Mouse (Mus musculus): ENCODE data around the gene Hapln1. TPM values are rescaled to one million over a fixed set of nuclear protein-coding genes. Genes with fewer than 3 reads are reported as not detected.

Gene Hapln1
- polyA plus RNA-seq (2016; fragmentation: Nextera tagmentation; extraction: Ambion mirVana), result 27.3 and 29.6 TPM in 2 replicates

GRCm38 (mm10) chr13:89539205-89539886 is at the start of gene Hapln1:
Hapln1 (plus strand) TSS chr13:89539796.
- WGBS, result 1% methylated on average over 29 of the region's 29 CpGs
- peak within 1 kb of the TSS; percentile 88 for H3K27ac ChIP-seq
- peaks cover 28% of the 10 kb centered on the region for H3K4me1 ChIP-seq

GRCm38 (mm10) chr13:89493169-89493568 is 46.4 kb upstream of the Hapln1 start:
- Histone ChIP-seq H3K36me3 (replicated peaks) (no peaks in the 10 kb centered on the region), H3K9me3 (no peaks in the 10 kb centered on the region), H3K4me3 (no peak overlapping the region), H3K27me3 (ENCODE audit: poor library complexity, severe bottlenecking) (no peaks in the 10 kb centered on the region), H3K27ac (no peak overlapping the region), H3K4me1 (no peaks in the 10 kb centered on the region)
- no peak for DNase-seq (ENCODE audit: extremely low spot score, low spot score)

More at GRCm38 (mm10) chr13:89539205-89539886, at the start of gene Hapln1:
- peak; percentile 71 for DNase-seq (ENCODE audit: extremely low spot score, low spot score)
- peak within 1 kb of the TSS; percentile 62 for H3K4me3 ChIP-seq
- 0 out of 2 replicates have a peak, but pooled peaks cover 5% of the 10 kb centered on the region for H3K27me3 ChIP-seq (ENCODE audit: poor library complexity, severe bottlenecking)
- no peaks in the 10 kb centered on the region for H3K9me3 ChIP-seq
- H3K36me3 ChIP-seq (replicated peaks), result no peaks in the 10 kb centered on the region

GRCm38 (mm10) chr13:89493678-89494077 is 45.9 kb upstream of the Hapln1 start:
- Histone ChIP-seq H3K27me3 (ENCODE audit: poor library complexity, severe bottlenecking) (no peaks in the 10 kb centered on the region), H3K36me3 (replicated peaks) (no peaks in the 10 kb centered on the region), H3K4me1 (no peaks in the 10 kb centered on the region), H3K27ac (no peak overlapping the region), H3K4me3 (no peak overlapping the region), H3K9me3 (no peaks in the 10 kb centered on the region)
- DNase-seq (ENCODE audit: extremely low spot score, low spot score), result no peak
- WGBS, result 80% methylated on average over 6 of the region's 6 CpGs

GRCm38 (mm10) chr13:89496569-89496968 is 43.0 kb upstream of the Hapln1 start:
- H3K27me3 ChIP-seq (ENCODE audit: poor library complexity, severe bottlenecking), result no peaks in the 10 kb centered on the region
- no peak for DNase-seq (ENCODE audit: extremely low spot score, low spot score)
- no peaks in the 10 kb centered on the region for H3K9me3 ChIP-seq
- H3K27ac ChIP-seq, result no peak overlapping the region
- WGBS, result 87% methylated on average over 2 of the region's 2 CpGs
- no peak overlapping the region for H3K4me3 ChIP-seq
- H3K36me3 ChIP-seq (replicated peaks), result no peaks in the 10 kb centered on the region
- H3K4me1 ChIP-seq, result no peaks in the 10 kb centered on the region

- no peak overlapping the region for H3K4me3 ChIP-seq
- no peaks in the 10 kb centered on the region for H3K36me3 ChIP-seq (replicated peaks)
- no peaks in the 10 kb centered on the region for H3K9me3 ChIP-seq
- no peak overlapping the region for H3K27ac ChIP-seq
- no peaks in the 10 kb centered on the region for H3K4me1 ChIP-seq
- no peaks in the 10 kb centered on the region for H3K27me3 ChIP-seq (ENCODE audit: poor library complexity, severe bottlenecking)
- 87% methylated on average over 1 of the region's 1 CpGs for WGBS
- no peak for DNase-seq (ENCODE audit: extremely low spot score, low spot score)
Measured at GRCm38 (mm10) chr13:89499419-89499818, 40.2 kb upstream of the Hapln1 start.

GRCm38 (mm10) chr13:89521507-89521908 is 18.1 kb upstream of the Hapln1 start:
- Histone ChIP-seq H3K9me3 (no peaks in the 10 kb centered on the region), H3K4me1 (no peaks in the 10 kb centered on the region), H3K27ac (no peak overlapping the region), H3K36me3 (replicated peaks) (no peaks in the 10 kb centered on the region), H3K27me3 (ENCODE audit: poor library complexity, severe bottlenecking) (no peaks in the 10 kb centered on the region), H3K4me3 (no peak overlapping the region)
- no peak for DNase-seq (ENCODE audit: extremely low spot score, low spot score)

- Histone ChIP-seq H3K36me3 (replicated peaks) (no peaks in the 10 kb centered on the region), H3K27ac (no peak overlapping the region), H3K27me3 (ENCODE audit: poor library complexity, severe bottlenecking) (no peaks in the 10 kb centered on the region), H3K4me3 (no peak overlapping the region), H3K4me1 (peaks cover 4% of the 10 kb centered on the region; the same call in 1 of the 2 replicates), H3K9me3 (no peaks in the 10 kb centered on the region)
- DNase-seq (ENCODE audit: extremely low spot score, low spot score), result no peak
- WGBS, result 53% methylated on average over 1 of the region's 1 CpGs
Measured at GRCm38 (mm10) chr13:89528716-89529115, 10.9 kb upstream of the Hapln1 start.

GRCm38 (mm10) chr13:89530386-89530785 is 9.2 kb upstream of the Hapln1 start:
- H3K27ac ChIP-seq, result no peak overlapping the region
- H3K36me3 ChIP-seq (replicated peaks), result no peaks in the 10 kb centered on the region
- peaks cover 4% of the 10 kb centered on the region; the same call in 1 of the 2 replicates for H3K4me1 ChIP-seq
- H3K9me3 ChIP-seq, result no peaks in the 10 kb centered on the region
- no peak for DNase-seq (ENCODE audit: extremely low spot score, low spot score)
- no peaks in the 10 kb centered on the region for H3K27me3 ChIP-seq (ENCODE audit: poor library complexity, severe bottlenecking)
- H3K4me3 ChIP-seq, result no peak overlapping the region
- WGBS, result 91% methylated on average over 2 of the region's 2 CpGs

- peaks cover 28% of the 10 kb centered on the region for H3K4me1 ChIP-seq
- WGBS, result 43% methylated on average over 11 of the region's 11 CpGs
- H3K27ac ChIP-seq, result peak overlapping the region; percentile 88
- H3K9me3 ChIP-seq, result no peaks in the 10 kb centered on the region
- H3K36me3 ChIP-seq (replicated peaks), result no peaks in the 10 kb centered on the region
- H3K4me3 ChIP-seq, result peak overlapping the region; percentile 62
- peak; percentile 32 for DNase-seq (ENCODE audit: extremely low spot score, low spot score)
- 0 out of 2 replicates have a peak, but pooled peaks cover 5% of the 10 kb centered on the region for H3K27me3 ChIP-seq (ENCODE audit: poor library complexity, severe bottlenecking)
Measured at GRCm38 (mm10) chr13:89539887-89540264, 280 bp downstream of the Hapln1 start.

GRCm38 (mm10) chr13:89540301-89540982 is 846 bp downstream of the Hapln1 start:
- peak overlapping the region; percentile 88 for H3K27ac ChIP-seq
- H3K9me3 ChIP-seq, result no peaks in the 10 kb centered on the region
- H3K4me1 ChIP-seq, result peaks cover 28% of the 10 kb centered on the region
- 22% methylated on average over 11 of the region's 11 CpGs for WGBS
- H3K27me3 ChIP-seq (ENCODE audit: poor library complexity, severe bottlenecking), result 0 out of 2 replicates have a peak, but pooled peaks cover 5% of the 10 kb centered on the region
- peak; percentile 44 for DNase-seq (ENCODE audit: extremely low spot score, low spot score)
- no peaks in the 10 kb centered on the region for H3K36me3 ChIP-seq (replicated peaks)
- peak overlapping the region; percentile 62 for H3K4me3 ChIP-seq

GRCm38 (mm10) chr13:89543003-89543402 is 3.4 kb downstream of the Hapln1 start:
- H3K36me3 ChIP-seq (replicated peaks), result no peaks in the 10 kb centered on the region
- H3K27me3 ChIP-seq (ENCODE audit: poor library complexity, severe bottlenecking), result 0 out of 2 replicates have a peak, but pooled peaks cover 5% of the 10 kb centered on the region
- H3K27ac ChIP-seq, result no peak overlapping the region
- no peak overlapping the region for H3K4me3 ChIP-seq
- H3K9me3 ChIP-seq, result no peaks in the 10 kb centered on the region
- no peak for DNase-seq (ENCODE audit: extremely low spot score, low spot score)
- peaks cover 21% of the 10 kb centered on the region for H3K4me1 ChIP-seq
- 13% methylated on average over 3 of the region's 3 CpGs for WGBS

GRCm38 (mm10) chr13:89548203-89548740 is 8.7 kb downstream of the Hapln1 start:
- H3K27me3 ChIP-seq (ENCODE audit: poor library complexity, severe bottlenecking), result no peaks in the 10 kb centered on the region
- no peak for DNase-seq (ENCODE audit: extremely low spot score, low spot score)
- H3K36me3 ChIP-seq (replicated peaks), result no peaks in the 10 kb centered on the region
- no peak overlapping the region for H3K4me3 ChIP-seq
- H3K27ac ChIP-seq, result no peak overlapping the region
- H3K4me1 ChIP-seq, result no peaks in the 10 kb centered on the region; the same call in 1 of the 2 replicates
- WGBS, result 48% methylated on average over 2 of the region's 2 CpGs
- H3K9me3 ChIP-seq, result no peaks in the 10 kb centered on the region

- 56% methylated on average over 3 of the region's 4 CpGs for WGBS
- H3K36me3 ChIP-seq (replicated peaks), result no peaks in the 10 kb centered on the region
- H3K4me3 ChIP-seq, result no peak overlapping the region
- H3K4me1 ChIP-seq, result no peaks in the 10 kb centered on the region; the same call in 1 of the 2 replicates
- no peaks in the 10 kb centered on the region for H3K27me3 ChIP-seq (ENCODE audit: poor library complexity, severe bottlenecking)
- no peak overlapping the region for H3K27ac ChIP-seq
- no peak for DNase-seq (ENCODE audit: extremely low spot score, low spot score)
- H3K9me3 ChIP-seq, result no peaks in the 10 kb centered on the region
Measured at GRCm38 (mm10) chr13:89549507-89549906, 9.9 kb downstream of the Hapln1 start.
